Mouse (Mus musculus) megakaryocyte, embryonic 14.5 days (primary cell): ENCODE results near the gene Crtc1.

ENCODE experiments used
- FLI1 ChIP-seq: IDR thresholded peaks from 2 replicates; pipeline ENCODE4 v1.6.1; 2012; ENCODE audit warnings: low read length, inconsistent platforms, mixed read lengths
- GATA1 ChIP-seq: IDR thresholded peaks from 3 replicates; pipeline ENCODE4 v1.6.1; 2012; ENCODE audit warnings: mixed read lengths, low read length, inconsistent platforms, borderline replicate concordance

DNA sequence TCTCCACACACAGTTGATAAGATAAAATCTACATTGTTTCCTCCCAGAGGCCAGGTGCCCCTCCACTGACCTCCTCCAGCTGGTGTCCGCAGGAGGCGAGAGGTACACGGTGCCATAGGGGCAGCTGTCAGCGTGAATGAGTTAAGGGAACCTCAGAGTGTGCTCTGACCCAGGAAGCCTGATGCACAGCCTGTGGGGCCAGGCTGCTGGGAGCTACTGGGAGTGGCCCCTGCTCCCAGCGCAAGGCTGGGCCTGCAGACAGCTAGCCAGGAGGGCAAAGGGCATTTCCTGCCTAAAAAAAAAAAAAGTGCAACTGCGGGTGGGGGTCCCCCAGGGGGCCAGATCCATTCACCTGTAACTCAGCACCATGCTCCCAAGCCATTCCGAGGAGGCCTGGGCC is 34.2 kb downstream of the Crtc1 start:
- TF ChIP-seq GATA1 (no peak), FLI1 (no peak)
